Mouse (Mus musculus) brain, embryonic 14.5 days (tissue): ENCODE results near the gene Cgnl1.

ENCODE experiments used
- CTCF ChIP-seq: fragments of 200-500 bp; IDR thresholded peaks from 2 replicates; pipeline ENCODE4 v1.5.1; 2012; ENCODE audit warnings: inconsistent platforms, mild to moderate bottlenecking, moderate library complexity, borderline replicate concordance; ENCODE audit not compliant: insufficient read depth, insufficient read length; ENCODE audit errors: extremely low read depth
- POLR2A ChIP-seq: fragments of 200-500 bp; IDR thresholded peaks from 2 replicates; pipeline ENCODE4 v1.6.1; 2012; ENCODE audit warnings: mild to moderate bottlenecking, inconsistent platforms, borderline replicate concordance; ENCODE audit not compliant: poor library complexity, insufficient read depth, insufficient read length, severe bottlenecking; ENCODE audit errors: extremely low read depth

GRCm38 (mm10) chr9:71812914-71813313, 41.5 kb upstream of the Cgnl1 start:
- TF ChIP-seq POLR2A (no peak), CTCF (no peak)
